Mouse (Mus musculus) heart, embryonic 16.5 days (tissue): ENCODE results near the gene Iqgap2. TPM values are rescaled to one million over a fixed set of nuclear protein-coding genes. Genes with fewer than 3 reads are reported as not detected.
A peak's percentile ranks its signal among the peaks of the same experiment; 100 is the strongest.

Experiments
- ATAC-seq: fragments of 200-750 bp; cut with Nextera tagmentation; replicated peaks from 2 replicates; pipeline ENCODE4 v1.8.0; 2017; ENCODE audit warnings: moderate number of reproducible peaks; ENCODE audit not compliant: insufficient read depth, low FRiP score; ENCODE audit errors: extremely low read depth
- H3K27ac ChIP-seq: fragments of 300-500 bp; sonication (generic); 2 replicates; pipeline ENCODE4 v1.5.1; 2014; ENCODE audit warnings: mild to moderate bottlenecking, low read length, control low read depth, moderate library complexity
- H3K27me3 ChIP-seq: fragments of 300-500 bp; sonication (generic); 2 replicates; pipeline ENCODE4 v1.6.1; 2014; ENCODE audit warnings: low read length, mixed read lengths; ENCODE audit not compliant: control insufficient read depth, insufficient read depth
- H3K36me3 ChIP-seq: fragments of 300-500 bp; sonication (generic); 2 replicates; pipeline ENCODE4 v1.6.1; 2014; ENCODE audit not compliant: control insufficient read depth, insufficient read depth
- H3K4me1 ChIP-seq: fragments of 300-500 bp; sonication (generic); 2 replicates; pipeline ENCODE4 v1.6.1; 2014; ENCODE audit warnings: low read length, mixed read lengths; ENCODE audit not compliant: control insufficient read depth, insufficient read depth
- H3K4me2 ChIP-seq: fragments of 300-500 bp; sonication (generic); 2 replicates; pipeline ENCODE4 v1.6.1; 2014; ENCODE audit warnings: low read depth, mild to moderate bottlenecking, control low read depth, low read length
- H3K4me3 ChIP-seq: fragments of 300-500 bp; sonication (generic); 2 replicates; pipeline ENCODE4 v1.5.1; 2014; ENCODE audit warnings: mild to moderate bottlenecking, control low read depth, low read length
- H3K9ac ChIP-seq: fragments of 300-500 bp; sonication (generic); 2 replicates; pipeline ENCODE4 v1.6.1; 2014; ENCODE audit warnings: low read length, control low read depth
- H3K9me3 ChIP-seq: fragments of 300-500 bp; sonication (generic); replicated peaks from 2 replicates; pipeline ENCODE4 v1.6.1; 2016; ENCODE audit warnings: low read length; ENCODE audit not compliant: control insufficient read depth
- WGBS: fragments of 180-500 bp; shearing (Covaris S2); extraction: QIAGEN DNeasy Blood & Tissue Kit; methylation state at CpG from one replicate; pipeline ENCODE4 v1.1.7; 2014; 5-methylcytosine and 5-hydroxymethylcytosine counted together
- polyA plus RNA-seq: library from polyadenylated mRNA; unstranded; fragments of >200 nt; fragmentation: Nextera tagmentation; extraction: Ambion mirVana; gene quantifications from 2 replicates; pipeline ENCODE4 v1.2.1, GENCODE M21; 2015

The Iqgap2 gene
- polyA plus RNA-seq, 1 experiment from 2014 or later, result 4.6 TPM

- no peak overlapping the region for H3K9ac ChIP-seq
- H3K27ac ChIP-seq, result no peak overlapping the region
- no peaks in the 10 kb centered on the region for H3K36me3 ChIP-seq
- no peak overlapping the region for H3K4me2 ChIP-seq
- peaks cover 8% of the 10 kb centered on the region for H3K4me1 ChIP-seq
- H3K27me3 ChIP-seq, result no peaks in the 10 kb centered on the region
- no peak overlapping the region for H3K4me3 ChIP-seq
- ATAC-seq, result no peak
- 80% methylated on average over 5 of the region's 5 CpGs for WGBS
- H3K9me3 ChIP-seq, result no peaks in the 10 kb centered on the region
Observed at GRCm38 (mm10) chr13:95828616-95829015, 63.1 kb downstream of the Iqgap2 start.

- H3K4me3 ChIP-seq, result no peak overlapping the region
- H3K36me3 ChIP-seq, result no peaks in the 10 kb centered on the region
- ATAC-seq, result no peak
Observed at GRCm38 (mm10) chr13:95826178-95826577, 65.5 kb downstream of the Iqgap2 start.

GRCm38 (mm10) chr13:95822918-95823317 is 68.8 kb downstream of the Iqgap2 start:
- H3K9ac ChIP-seq, result no peak overlapping the region
- no peaks in the 10 kb centered on the region for H3K36me3 ChIP-seq
- H3K4me2 ChIP-seq, result no peak overlapping the region
- no peaks in the 10 kb centered on the region for H3K9me3 ChIP-seq
- 85% methylated on average over 6 of the region's 6 CpGs for WGBS
- no peak overlapping the region for H3K27ac ChIP-seq
- no peak overlapping the region for H3K4me3 ChIP-seq
- no peaks in the 10 kb centered on the region for H3K27me3 ChIP-seq
- peaks cover 8% of the 10 kb centered on the region for H3K4me1 ChIP-seq
- ATAC-seq, result no peak

More at GRCm38 (mm10) chr13:95826178-95826577, 65.5 kb downstream of the Iqgap2 start:
- WGBS, result 71% methylated on average over 6 of the region's 6 CpGs
- Histone ChIP-seq H3K4me2 (no peak overlapping the region), H3K27me3 (no peaks in the 10 kb centered on the region), H3K9ac (no peak overlapping the region), H3K9me3 (no peaks in the 10 kb centered on the region), H3K27ac (no peak overlapping the region), H3K4me1 (peaks cover 8% of the 10 kb centered on the region)

GRCm38 (mm10) chr13:95820071-95820470 is 71.7 kb downstream of the Iqgap2 start:
- H3K9me3 ChIP-seq, result no peaks in the 10 kb centered on the region
- H3K27ac ChIP-seq, result no peak overlapping the region
- 84% methylated on average over 9 of the region's 9 CpGs for WGBS
- ATAC-seq, result no peak
- H3K27me3 ChIP-seq, result no peaks in the 10 kb centered on the region
- no peak overlapping the region for H3K4me2 ChIP-seq
- no peak overlapping the region for H3K9ac ChIP-seq
- no peak overlapping the region for H3K4me3 ChIP-seq
- H3K4me1 ChIP-seq, result no peaks in the 10 kb centered on the region
- H3K36me3 ChIP-seq, result no peaks in the 10 kb centered on the region

GRCm38 (mm10) chr13:95818941-95819340 is 72.8 kb downstream of the Iqgap2 start:
- no peak overlapping the region for H3K27ac ChIP-seq
- no peaks in the 10 kb centered on the region for H3K27me3 ChIP-seq
- H3K4me2 ChIP-seq, result no peak overlapping the region
- 88% methylated on average over 4 of the region's 4 CpGs for WGBS
- H3K4me3 ChIP-seq, result no peak overlapping the region
- H3K36me3 ChIP-seq, result no peaks in the 10 kb centered on the region
- H3K9me3 ChIP-seq, result no peaks in the 10 kb centered on the region
- ATAC-seq, result no peak
- no peaks in the 10 kb centered on the region for H3K4me1 ChIP-seq
- H3K9ac ChIP-seq, result no peak overlapping the region

- no peak for ATAC-seq
- Histone ChIP-seq H3K9ac (no peak overlapping the region), H3K4me2 (no peak overlapping the region), H3K9me3 (no peaks in the 10 kb centered on the region), H3K27me3 (no peaks in the 10 kb centered on the region), H3K27ac (no peak overlapping the region), H3K36me3 (no peaks in the 10 kb centered on the region), H3K4me1 (no peaks in the 10 kb centered on the region), H3K4me3 (no peak overlapping the region)
- 86% methylated on average over 3 of the region's 3 CpGs for WGBS
Observed at GRCm38 (mm10) chr13:95813643-95814042, 78.1 kb downstream of the Iqgap2 start.

- no peaks in the 10 kb centered on the region for H3K9me3 ChIP-seq
Observed at GRCm38 (mm10) chr13:95810796-95811195, 80.9 kb downstream of the Iqgap2 start.

GRCm38 (mm10) chr13:95807106-95807750 is 84.5 kb downstream of the Iqgap2 start:
- Histone ChIP-seq H3K4me2 (no peak overlapping the region), H3K9ac (no peak overlapping the region), H3K27me3 (no peaks in the 10 kb centered on the region), H3K9me3 (no peaks in the 10 kb centered on the region), H3K4me1 (peaks cover 6% of the 10 kb centered on the region), H3K27ac (no peak overlapping the region), H3K36me3 (no peaks in the 10 kb centered on the region), H3K4me3 (no peak overlapping the region)
- no peak for ATAC-seq
- WGBS, result 37% methylated on average over 5 of the region's 5 CpGs

More at GRCm38 (mm10) chr13:95810796-95811195, 80.9 kb downstream of the Iqgap2 start:
- WGBS, result 58% methylated on average over 2 of the region's 2 CpGs
- no peak for ATAC-seq
- Histone ChIP-seq H3K4me1 (peaks cover 3% of the 10 kb centered on the region), H3K4me3 (no peak overlapping the region), H3K27me3 (no peaks in the 10 kb centered on the region), H3K27ac (no peak overlapping the region), H3K4me2 (no peak overlapping the region), H3K9ac (no peak overlapping the region), H3K36me3 (no peaks in the 10 kb centered on the region)

GRCm38 (mm10) chr13:95805469-95806166 is 86.1 kb downstream of the Iqgap2 start:
- Histone ChIP-seq H3K9ac (no peak overlapping the region), H3K36me3 (no peaks in the 10 kb centered on the region), H3K9me3 (no peaks in the 10 kb centered on the region), H3K4me1 (peaks cover 8% of the 10 kb centered on the region), H3K27ac (no peak overlapping the region), H3K4me2 (peak overlapping the region; percentile 24; the same call in 1 of the 2 replicates), H3K27me3 (no peaks in the 10 kb centered on the region), H3K4me3 (no peak overlapping the region)
- peak; percentile 49; the same call in 1 of the 2 replicates for ATAC-seq
- 38% methylated on average over 13 of the region's 13 CpGs for WGBS
